Mouse (Mus musculus) heart, embryonic 11.5 days (tissue): ENCODE results near the gene Cebpa. TPM values are rescaled to one million over a fixed set of nuclear protein-coding genes. Genes with fewer than 3 reads are reported as not detected.
A peak's percentile ranks its signal among the peaks of the same experiment; 100 is the strongest.

Experiments used
- ATAC-seq: fragments of 200-750 bp; cut with Nextera tagmentation; replicated peaks from 2 replicates; pipeline ENCODE4 v1.8.0; 2017; ENCODE audit warnings: moderate library complexity; ENCODE audit not compliant: insufficient number of reproducible peaks, low FRiP score, low TSS enrichment
- H3K27ac ChIP-seq: fragments of 300-500 bp; sonication (generic); 2 replicates; pipeline ENCODE4 v1.5.1; 2014; ENCODE audit warnings: mild to moderate bottlenecking, low read depth, low read length
- H3K27me3 ChIP-seq: fragments of 300-500 bp; sonication (generic); 2 replicates; pipeline ENCODE4 v1.6.1; 2014; ENCODE audit warnings: mild to moderate bottlenecking, low read length, mixed read lengths; ENCODE audit not compliant: control insufficient read depth, insufficient read depth
- H3K36me3 ChIP-seq: fragments of 300-500 bp; sonication (generic); 2 replicates; pipeline ENCODE4 v1.6.1; 2014; ENCODE audit warnings: mild to moderate bottlenecking, low read length, moderate library complexity, mixed read lengths; ENCODE audit not compliant: control insufficient read depth, insufficient read depth
- H3K4me1 ChIP-seq: fragments of 300-500 bp; sonication (generic); 2 replicates; pipeline ENCODE4 v1.6.1; 2014; ENCODE audit warnings: low read length; ENCODE audit not compliant: control insufficient read depth, insufficient read depth
- H3K4me2 ChIP-seq: fragments of 300-500 bp; sonication (generic); 2 replicates; pipeline ENCODE4 v1.6.1; 2014; ENCODE audit warnings: mild to moderate bottlenecking, moderate library complexity
- H3K4me3 ChIP-seq: fragments of 300-500 bp; sonication (generic); 2 replicates; pipeline ENCODE4 v1.5.1; 2014; ENCODE audit warnings: low read depth, low read length
- H3K9ac ChIP-seq: fragments of 300-500 bp; sonication (generic); 2 replicates; pipeline ENCODE4 v1.6.1; 2014; ENCODE audit warnings: mild to moderate bottlenecking, low read depth, low read length, moderate library complexity
- H3K9me3 ChIP-seq: fragments of 300-500 bp; sonication (generic); replicated peaks from 2 replicates; pipeline ENCODE4 v1.6.1; 2016; ENCODE audit warnings: low read length; ENCODE audit not compliant: control insufficient read depth
- WGBS: fragments of 180-500 bp; shearing (Covaris S2); extraction: QIAGEN DNeasy Blood & Tissue Kit; methylation state at CpG from one replicate; pipeline ENCODE4 v1.1.7; 2014; ENCODE audit not compliant: insufficient replicate concordance; 5-methylcytosine and 5-hydroxymethylcytosine counted together
- polyA plus RNA-seq: library from polyadenylated mRNA; unstranded; fragments of >200 nt; fragmentation: Nextera tagmentation; extraction: Ambion mirVana; gene quantifications from 2 replicates; pipeline ENCODE4 v1.2.1, GENCODE M21; 2014

Cebpa gene
- polyA plus RNA-seq, 1 experiment from 2014 or later: 0.47 TPM

- H3K4me2 ChIP-seq: no peak overlapping the region
Measured at GRCm38 (mm10) chr7:35123431-35123953, 4.4 kb downstream of the Cebpa start.

GRCm38 (mm10) chr7:35124216-35124615 lies 5.1 kb downstream of the Cebpa start:
- no peak overlapping the region for H3K4me2 ChIP-seq

More at GRCm38 (mm10) chr7:35123431-35123953, 4.4 kb downstream of the Cebpa start:
- Histone ChIP-seq H3K4me1 (peaks cover 9% of the 10 kb centered on the region), H3K36me3 (no peaks in the 10 kb centered on the region), H3K9me3 (no peaks in the 10 kb centered on the region), H3K27me3 (peaks cover 57% of the 10 kb centered on the region), H3K9ac (no peak overlapping the region), H3K27ac (no peak overlapping the region), H3K4me3 (no peak overlapping the region)
- WGBS: 19% methylated on average over 10 of the region's 10 CpGs
- no peak for ATAC-seq

GRCm38 (mm10) chr7:35124745-35125144 lies 5.7 kb downstream of the Cebpa start:
- Histone ChIP-seq H3K27ac (no peak overlapping the region), H3K36me3 (no peaks in the 10 kb centered on the region), H3K27me3 (peaks cover 59% of the 10 kb centered on the region), H3K9ac (no peak overlapping the region), H3K9me3 (no peaks in the 10 kb centered on the region), H3K4me3 (no peak overlapping the region), H3K4me1 (peaks cover 7% of the 10 kb centered on the region), H3K4me2 (no peak overlapping the region)
- WGBS: 67% methylated on average over 6 of the region's 6 CpGs
- no peak for ATAC-seq

More at GRCm38 (mm10) chr7:35124216-35124615, 5.1 kb downstream of the Cebpa start:
- 70% methylated on average over 5 of the region's 5 CpGs for WGBS
- Histone ChIP-seq H3K9me3 (no peaks in the 10 kb centered on the region), H3K4me3 (no peak overlapping the region), H3K36me3 (no peaks in the 10 kb centered on the region), H3K9ac (no peak overlapping the region), H3K27me3 (peaks cover 61% of the 10 kb centered on the region), H3K4me1 (peaks cover 9% of the 10 kb centered on the region), H3K27ac (no peak overlapping the region)
- no peak for ATAC-seq

- peaks cover 47% of the 10 kb centered on the region for H3K27me3 ChIP-seq
- no peaks in the 10 kb centered on the region for H3K9me3 ChIP-seq
- WGBS: 73% methylated on average over 5 of the region's 5 CpGs
- H3K4me1 ChIP-seq: no peaks in the 10 kb centered on the region
- no peak overlapping the region for H3K4me3 ChIP-seq
- ATAC-seq: no peak
- H3K4me2 ChIP-seq: no peak overlapping the region
- H3K9ac ChIP-seq: no peak overlapping the region
- no peaks in the 10 kb centered on the region for H3K36me3 ChIP-seq
- H3K27ac ChIP-seq: no peak overlapping the region
Measured at GRCm38 (mm10) chr7:35125971-35126370, 6.9 kb downstream of the Cebpa start.

- ATAC-seq: no peak
- H3K4me2 ChIP-seq: no peak overlapping the region
- WGBS: 68% methylated on average over 10 of the region's 10 CpGs
Measured at GRCm38 (mm10) chr7:35127001-35127400, 7.9 kb downstream of the Cebpa start.

GRCm38 (mm10) chr7:35127721-35128120 lies 8.6 kb downstream of the Cebpa start:
- WGBS: 34% methylated on average over 6 of the region's 6 CpGs
- H3K9me3 ChIP-seq: peaks cover 2% of the 10 kb centered on the region; the same call in 1 of the 2 replicates
- no peaks in the 10 kb centered on the region for H3K36me3 ChIP-seq
- H3K27me3 ChIP-seq: peaks cover 30% of the 10 kb centered on the region
- no peaks in the 10 kb centered on the region for H3K4me1 ChIP-seq
- H3K27ac ChIP-seq: no peak overlapping the region
- no peak overlapping the region for H3K4me3 ChIP-seq
- H3K4me2 ChIP-seq: no peak overlapping the region
- no peak for ATAC-seq
- H3K9ac ChIP-seq: no peak overlapping the region

More at GRCm38 (mm10) chr7:35127001-35127400, 7.9 kb downstream of the Cebpa start:
- Histone ChIP-seq H3K27me3 (peaks cover 37% of the 10 kb centered on the region), H3K9ac (no peak overlapping the region), H3K9me3 (peaks cover 2% of the 10 kb centered on the region; the same call in 1 of the 2 replicates), H3K27ac (no peak overlapping the region), H3K4me3 (no peak overlapping the region), H3K36me3 (no peaks in the 10 kb centered on the region), H3K4me1 (no peaks in the 10 kb centered on the region)

- no peak overlapping the region for H3K4me3 ChIP-seq
- 51% methylated on average over 17 of the region's 17 CpGs for WGBS
- peaks cover 2% of the 10 kb centered on the region; the same call in 1 of the 2 replicates for H3K9me3 ChIP-seq
- H3K9ac ChIP-seq: no peak overlapping the region
- no peaks in the 10 kb centered on the region for H3K36me3 ChIP-seq
- H3K27ac ChIP-seq: no peak overlapping the region
- H3K4me1 ChIP-seq: no peaks in the 10 kb centered on the region
- peaks cover 18% of the 10 kb centered on the region for H3K27me3 ChIP-seq
- no peak overlapping the region for H3K4me2 ChIP-seq
- ATAC-seq: no peak
Measured at GRCm38 (mm10) chr7:35128677-35129567, 9.8 kb downstream of the Cebpa start.

- Histone ChIP-seq H3K9ac (no peak overlapping the region), H3K27me3 (peaks cover 9% of the 10 kb centered on the region), H3K4me1 (no peaks in the 10 kb centered on the region), H3K27ac (no peak overlapping the region), H3K36me3 (no peaks in the 10 kb centered on the region), H3K4me3 (no peak overlapping the region), H3K4me2 (no peak overlapping the region), H3K9me3 (peaks cover 2% of the 10 kb centered on the region; the same call in 1 of the 2 replicates)
- 85% methylated on average over 13 of the region's 13 CpGs for WGBS
- 0 out of 2 replicates have a peak, but pooled peaks have one; percentile 26 for ATAC-seq
Measured at GRCm38 (mm10) chr7:35130059-35130738, 11.1 kb downstream of the Cebpa start.
